Mouse (Mus musculus) liver, adult (tissue): ENCODE data around the gene Zfp872.

Experiments used
- GATA4 ChIP-seq: IDR thresholded peaks from 2 replicates; pipeline ENCODE4 v1.6.1; 2014; ENCODE audit warnings: mild to moderate bottlenecking, low read length; ENCODE audit not compliant: insufficient replicate concordance

Zfp872 gene

DNA sequence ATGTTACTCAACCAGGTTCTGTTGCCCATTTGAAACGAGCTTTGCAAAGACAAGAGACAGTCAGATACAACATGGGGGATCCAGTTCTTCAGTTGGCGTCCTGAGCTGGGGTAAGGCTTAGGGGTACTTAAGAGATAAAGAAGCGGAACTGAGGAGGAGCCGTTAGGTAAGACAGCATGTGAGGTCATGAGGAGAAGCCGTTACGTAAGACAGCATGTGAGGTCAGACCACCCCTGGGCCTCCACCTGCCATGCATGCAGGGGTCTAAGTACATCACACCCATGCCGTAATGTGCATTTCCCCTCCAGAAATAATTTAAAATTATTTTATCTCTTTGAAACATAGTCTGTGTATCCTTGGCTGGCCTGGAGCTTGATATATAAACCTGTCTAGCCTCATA is 25.0 kb upstream of the Zfp872 start:
- no peak for TF ChIP-seq GATA4

DNA sequence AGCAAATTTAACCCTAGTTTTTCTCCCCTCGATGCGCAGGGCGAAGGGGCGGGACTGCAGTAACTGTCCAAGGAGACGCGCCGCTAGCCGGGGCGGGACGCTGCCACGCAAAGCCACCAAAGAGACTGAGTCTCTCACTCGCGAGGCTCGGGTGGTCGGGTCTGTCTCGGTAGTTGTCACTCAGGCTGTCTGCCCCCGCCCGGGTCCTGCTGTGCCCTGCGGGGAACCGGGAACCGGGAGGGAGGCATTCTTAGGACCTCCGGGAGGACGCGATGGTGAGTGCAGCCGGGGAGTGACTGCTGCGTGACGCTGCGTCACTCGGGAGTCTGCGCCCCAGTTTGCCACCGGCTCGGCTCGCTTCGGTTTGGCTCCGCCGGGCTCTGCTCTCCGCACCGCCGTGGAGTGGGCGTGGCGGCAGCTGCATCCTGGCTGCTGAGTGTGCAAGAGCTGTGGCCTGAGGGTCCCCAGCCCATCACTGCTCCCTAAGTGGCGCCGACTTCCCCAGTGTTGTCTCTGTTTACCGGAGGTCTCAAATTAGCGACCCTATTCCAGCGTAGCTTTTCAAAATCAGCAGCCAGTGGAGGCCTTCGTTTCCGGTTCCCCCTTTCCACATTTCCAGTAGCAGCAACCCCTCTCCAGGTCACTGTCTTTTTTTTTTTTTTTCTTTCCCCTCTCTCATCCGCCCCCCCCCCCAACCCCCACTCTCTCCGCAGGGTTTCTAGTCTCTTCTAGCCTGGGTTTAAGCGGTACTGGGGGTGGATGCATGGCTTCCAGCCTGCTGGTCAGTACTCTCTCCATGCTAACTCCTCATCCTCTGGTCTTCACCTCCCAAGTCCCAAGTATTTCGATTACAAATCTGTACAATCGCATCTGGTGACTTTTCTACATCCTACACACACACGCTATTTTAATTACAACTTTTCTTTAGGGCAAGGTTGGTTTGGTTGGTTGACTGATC is 22.9 kb upstream of the Zfp872 start:
- TF ChIP-seq GATA4 = no peak

DNA sequence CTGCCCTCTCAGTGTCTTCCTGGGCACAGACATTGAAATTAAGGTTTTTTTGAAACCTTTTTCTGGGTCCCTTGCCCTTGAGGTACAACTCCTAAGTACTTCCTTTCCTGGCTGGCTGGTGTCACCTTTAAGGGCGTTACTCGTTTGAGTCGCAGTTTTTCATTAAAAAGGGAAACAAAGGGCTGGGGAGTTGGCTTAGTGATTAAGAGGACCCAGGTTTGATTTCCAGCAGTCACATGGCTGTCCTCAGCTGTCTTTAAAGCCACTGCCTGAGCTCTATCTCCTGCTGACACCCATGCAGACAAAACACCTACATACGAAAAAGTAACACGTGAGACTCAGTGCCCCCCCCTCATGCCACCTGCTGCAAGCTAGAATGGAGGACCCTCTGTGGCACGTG is 21.9 kb upstream of the Zfp872 start:
- no peak for TF ChIP-seq GATA4

DNA sequence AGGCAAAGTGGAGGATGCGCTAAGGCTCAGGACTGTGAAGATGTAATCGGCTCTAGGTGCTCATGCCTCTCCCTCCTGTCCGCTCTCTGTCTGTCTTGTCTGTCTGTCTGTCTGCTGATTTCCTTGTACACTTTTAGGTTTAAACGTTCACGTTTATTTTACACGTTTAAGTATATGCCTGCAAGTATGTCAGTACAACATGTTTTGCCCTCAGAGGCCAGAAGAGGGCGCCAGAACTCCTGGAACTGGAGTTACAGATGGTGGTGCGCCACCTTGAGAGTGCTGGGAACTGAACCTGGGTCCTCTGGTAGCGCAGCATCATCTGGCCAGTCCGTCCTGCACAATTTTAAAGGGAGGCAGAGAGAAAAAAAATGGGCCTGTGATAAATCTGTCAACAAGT is 21.2 kb upstream of the Zfp872 start:
- no peak for TF ChIP-seq GATA4

DNA sequence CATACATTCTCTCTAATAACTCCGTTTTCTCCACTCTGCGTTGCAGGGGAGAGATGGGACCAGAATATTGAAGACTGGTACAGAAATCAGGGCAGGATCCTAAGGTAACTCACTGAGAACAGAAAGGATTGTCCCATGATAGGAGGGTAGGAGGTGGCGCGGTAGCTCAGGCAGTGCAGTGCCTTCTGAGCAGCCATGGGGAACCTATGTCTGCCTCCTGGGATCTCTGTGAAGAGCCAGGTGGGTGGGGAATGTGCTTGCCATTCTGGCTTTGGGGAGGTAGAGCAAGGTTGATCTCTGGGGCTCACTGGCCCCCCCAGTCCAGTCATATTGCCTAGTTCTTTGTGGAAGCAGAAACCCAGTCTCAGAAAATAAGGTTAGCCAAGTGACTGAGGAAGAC is 20.1 kb upstream of the Zfp872 start:
- TF ChIP-seq GATA4 = no peak

DNA sequence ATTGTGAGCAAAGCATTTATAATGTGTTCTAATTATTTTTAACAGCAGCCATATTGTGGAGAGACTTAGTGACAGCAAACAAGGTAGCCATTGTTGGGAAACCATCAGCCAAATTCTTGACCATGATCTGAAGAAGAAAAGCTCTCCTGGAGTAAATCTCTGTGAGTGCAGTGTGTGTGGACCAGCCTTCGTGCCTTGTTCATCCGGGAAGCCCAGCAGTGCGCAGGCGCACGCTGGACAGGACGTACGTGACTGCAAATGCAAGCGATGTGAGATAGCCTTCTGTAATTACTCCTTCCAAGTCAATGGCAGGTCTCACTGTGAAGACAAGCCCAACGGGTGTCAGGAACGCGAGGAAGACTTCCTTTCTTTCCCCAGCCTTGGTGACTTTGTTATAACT is 18.6 kb upstream of the Zfp872 start:
- no peak for TF ChIP-seq GATA4

DNA sequence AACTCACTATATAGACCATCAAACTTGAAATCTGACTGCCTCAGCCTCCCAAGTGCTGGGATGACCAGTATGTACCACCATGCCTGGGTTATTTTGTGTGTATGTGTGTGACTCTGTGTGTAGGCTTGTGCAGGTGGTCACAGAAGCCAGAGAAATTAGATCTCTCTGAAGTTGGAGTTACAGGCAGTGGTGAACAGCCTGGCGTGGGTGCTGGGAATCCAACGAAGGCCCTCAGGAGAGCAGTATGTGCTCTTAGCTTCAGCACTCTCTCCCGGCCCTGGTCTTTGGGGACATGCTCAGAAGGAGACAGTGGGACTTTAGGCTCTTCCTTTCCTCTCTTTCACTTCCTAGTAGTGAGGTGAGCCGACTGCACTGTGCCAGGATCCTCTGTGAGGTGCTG is 15.6 kb upstream of the Zfp872 start:
- TF ChIP-seq GATA4 = no peak

DNA sequence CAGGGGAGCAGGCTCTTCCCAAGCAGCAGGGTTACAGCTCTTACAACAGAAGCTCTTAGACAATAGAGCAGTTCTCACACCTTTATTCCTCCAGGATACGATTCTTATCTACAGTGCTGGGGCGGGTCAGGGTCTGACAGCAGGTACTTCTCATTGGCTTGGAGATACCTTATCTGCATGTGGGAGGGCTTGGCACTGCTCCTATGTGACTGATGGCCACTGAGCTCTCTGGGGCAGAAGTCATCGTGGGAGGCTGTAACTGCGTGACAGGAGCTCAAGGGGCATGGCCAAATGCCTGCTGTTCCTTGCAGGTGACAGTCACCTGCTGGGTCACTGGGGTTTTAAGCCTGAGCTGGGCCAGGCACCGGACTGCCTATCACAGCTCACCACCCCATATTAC is 8.5 kb downstream of the Zfp872 start:
- TF ChIP-seq GATA4 = peak; percentile 98

DNA sequence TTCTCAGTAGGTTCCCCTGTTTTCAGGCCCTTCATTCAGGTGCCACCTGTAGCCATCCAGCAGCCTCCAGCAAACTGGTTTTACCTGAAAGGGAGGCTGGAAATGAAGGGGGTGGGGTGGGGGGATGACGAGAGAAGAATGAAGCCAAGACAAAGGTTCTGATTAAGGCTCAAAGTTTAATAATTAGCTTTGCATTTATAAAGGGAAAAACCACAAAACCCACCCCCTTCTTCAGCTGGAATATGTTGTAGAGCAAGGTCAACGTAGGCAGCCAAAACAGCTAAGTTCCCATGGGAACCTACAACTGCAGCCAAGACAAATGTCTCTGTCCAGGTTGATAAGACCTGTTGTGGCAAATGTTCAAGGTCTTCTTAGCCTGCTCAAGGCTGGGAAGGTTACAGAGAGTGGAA is 25.9 kb downstream of the Zfp872 start:
- TF ChIP-seq GATA4 = peak; percentile 70; the same call in 1 of the 2 replicates

DNA sequence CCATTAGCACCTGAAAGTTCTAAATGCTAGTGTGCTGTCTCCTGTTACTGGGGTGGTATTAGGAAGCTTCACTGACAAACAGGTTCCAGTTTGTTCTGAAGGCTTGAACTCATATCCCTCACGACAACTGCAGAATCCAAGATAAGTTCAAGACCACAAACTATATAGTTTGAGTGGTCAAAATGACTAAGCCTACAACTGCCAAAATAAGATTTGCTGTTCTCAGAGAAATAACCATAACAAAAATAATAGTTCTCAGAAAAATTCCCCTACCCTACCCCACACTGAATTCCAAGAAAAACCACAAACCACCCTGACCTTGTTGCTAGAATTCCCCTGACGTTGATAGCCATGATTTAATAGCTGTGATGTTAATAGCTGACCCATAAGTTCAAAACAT is 26.7 kb downstream of the Zfp872 start:
- TF ChIP-seq GATA4 = no peak

DNA sequence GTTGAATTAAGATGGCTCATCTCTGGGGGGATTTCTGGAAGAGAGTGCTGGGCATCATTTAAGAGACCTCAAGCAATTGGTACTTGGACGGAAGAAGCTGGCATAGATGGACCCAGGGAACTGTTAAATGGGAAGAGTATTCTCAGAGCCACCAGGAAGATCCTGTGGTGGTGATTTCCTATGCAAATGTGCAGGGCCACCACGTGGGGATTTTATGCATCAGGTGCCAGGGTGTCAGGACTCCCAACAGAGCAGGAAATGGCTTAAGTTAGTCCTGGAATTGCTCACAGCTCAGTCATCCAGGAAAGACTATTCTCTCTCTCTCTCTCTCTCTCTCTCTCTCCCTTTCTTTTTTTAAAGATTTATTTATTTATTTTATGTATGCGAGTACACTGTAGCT is 28.8 kb downstream of the Zfp872 start:
- TF ChIP-seq GATA4 = no peak

DNA sequence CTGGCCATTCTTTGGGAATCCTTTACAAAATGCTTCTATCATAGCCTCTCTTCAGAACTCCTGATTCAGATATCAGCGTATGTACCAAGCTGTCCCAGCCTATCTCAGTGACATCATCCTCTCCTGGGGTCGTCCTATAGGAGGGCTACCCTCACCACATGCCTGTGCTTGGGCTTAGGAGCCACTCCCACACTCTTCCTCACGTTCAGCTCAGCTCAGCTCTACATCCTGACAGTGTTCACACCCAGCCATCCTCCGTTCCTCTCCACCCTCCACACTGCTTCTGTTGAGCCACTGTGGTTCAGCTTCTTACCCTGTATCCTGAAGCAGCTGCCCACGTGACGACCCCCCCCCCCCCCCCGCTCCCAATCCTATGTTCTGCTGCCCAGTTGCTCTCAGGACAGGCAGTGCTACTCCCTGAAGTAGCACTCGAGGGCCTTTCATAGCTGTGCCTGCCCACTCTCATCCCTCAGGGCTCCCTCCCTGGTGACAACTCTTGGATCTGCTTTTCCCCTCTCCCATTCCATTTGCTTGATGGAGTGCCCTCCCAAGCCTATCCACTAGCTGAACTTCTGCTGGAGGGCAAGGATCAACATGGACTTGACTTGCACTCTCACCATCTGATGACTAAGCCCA is 30.1 kb downstream of the Zfp872 start:
- TF ChIP-seq GATA4 = no peak

DNA sequence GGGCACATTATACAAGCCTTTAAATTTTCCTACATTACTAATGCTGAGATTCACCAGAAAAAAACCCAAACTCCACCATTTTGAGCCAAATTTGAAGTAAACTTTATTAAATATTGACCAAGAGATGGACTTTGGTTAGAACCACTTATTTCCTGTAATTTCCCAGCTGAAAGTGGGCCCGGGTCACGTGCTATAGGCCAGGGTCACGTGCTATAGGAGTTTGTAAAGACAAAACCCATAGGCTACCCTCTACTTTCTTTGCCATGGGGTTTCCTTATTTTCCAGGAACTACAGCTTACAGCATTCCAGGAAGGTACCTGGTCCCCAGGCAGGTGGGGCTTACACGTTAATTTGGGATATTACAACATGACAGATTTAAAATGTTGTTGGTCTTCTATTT is 36.2 kb downstream of the Zfp872 start:
- TF ChIP-seq GATA4 = no peak

DNA sequence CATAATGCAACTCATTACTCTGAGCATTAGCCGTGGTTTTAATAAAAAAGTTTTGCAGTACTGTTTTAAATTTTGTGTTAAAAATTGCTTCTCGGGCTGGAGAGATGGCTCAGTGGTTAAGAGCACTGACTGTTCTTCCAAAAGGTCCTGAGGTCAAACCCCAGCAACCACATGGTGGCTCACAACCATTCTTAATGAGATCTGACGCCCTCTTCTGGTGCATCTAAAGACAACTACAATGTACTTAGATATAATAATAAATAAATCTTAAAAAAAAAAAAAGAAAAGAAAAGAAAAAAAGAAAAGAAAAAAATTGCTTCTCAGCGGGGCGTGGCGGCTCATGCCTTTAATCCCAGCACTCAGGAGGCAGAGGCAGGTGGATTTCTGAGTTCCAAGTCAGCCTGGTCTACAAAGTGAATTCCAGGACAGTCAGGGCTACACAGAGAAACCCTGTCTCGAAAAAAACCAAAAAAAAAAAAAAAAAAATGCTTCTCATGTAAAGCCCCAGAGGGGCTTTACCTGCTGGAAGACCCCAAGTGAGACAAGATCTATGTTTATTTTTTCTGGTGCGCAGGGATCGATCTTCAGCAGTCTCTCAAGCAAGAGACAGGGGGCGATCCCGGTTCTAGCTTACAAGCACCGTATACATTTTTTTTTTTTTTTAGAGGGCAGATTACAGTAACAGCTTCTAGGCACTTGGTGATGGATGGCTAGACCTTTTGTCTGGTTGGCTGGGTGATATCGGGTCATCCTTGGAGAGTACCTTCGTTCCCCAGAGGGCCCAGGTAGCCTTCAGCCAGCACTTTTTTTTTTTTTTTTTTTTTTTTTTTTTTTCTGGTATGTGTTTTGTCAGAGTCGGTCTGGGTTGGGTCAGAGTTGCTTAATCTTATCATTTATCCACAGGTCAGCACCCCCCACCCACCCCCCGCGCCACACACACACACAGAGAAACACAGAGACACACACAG is 36.9 kb downstream of the Zfp872 start:
- TF ChIP-seq GATA4 = peak; percentile 49
